Mouse (Mus musculus): Measurements from ENCODE around the gene Mllt10. TPM values are rescaled to one million over a fixed set of nuclear protein-coding genes. Genes with fewer than 3 reads are reported as not detected.

The Mllt10 gene
- polyA plus RNA-seq, 1 experiment = 9.2 TPM

DNA sequence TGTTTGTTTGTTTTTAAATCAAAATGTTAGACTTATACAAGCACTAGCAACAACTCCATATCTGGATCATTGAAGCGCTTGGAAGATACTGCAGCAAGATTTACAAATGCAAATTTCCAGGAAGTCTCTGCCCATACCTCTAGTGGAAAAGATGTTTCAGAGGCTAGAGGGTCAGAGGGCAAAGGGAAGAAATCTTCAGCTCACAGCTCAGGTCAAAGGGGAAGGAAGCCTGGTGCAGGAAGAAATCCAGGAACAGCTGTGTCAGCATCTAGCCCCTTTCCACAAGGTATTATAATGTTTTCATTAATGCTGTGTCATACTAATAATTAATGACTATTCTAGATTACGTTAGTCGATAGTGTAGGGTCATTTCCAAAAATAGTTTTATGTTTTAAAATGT, 104.4 kb downstream of the Mllt10 start:
- H3K4me1 ChIP-seq (ENCODE audit: control insufficient read depth, insufficient read depth, insufficient read length, low read length) = no peaks in the 10 kb centered on the region
- no peak overlapping the region for H3K4me3 ChIP-seq (ENCODE audit: insufficient read depth, low read depth, low read length)

DNA sequence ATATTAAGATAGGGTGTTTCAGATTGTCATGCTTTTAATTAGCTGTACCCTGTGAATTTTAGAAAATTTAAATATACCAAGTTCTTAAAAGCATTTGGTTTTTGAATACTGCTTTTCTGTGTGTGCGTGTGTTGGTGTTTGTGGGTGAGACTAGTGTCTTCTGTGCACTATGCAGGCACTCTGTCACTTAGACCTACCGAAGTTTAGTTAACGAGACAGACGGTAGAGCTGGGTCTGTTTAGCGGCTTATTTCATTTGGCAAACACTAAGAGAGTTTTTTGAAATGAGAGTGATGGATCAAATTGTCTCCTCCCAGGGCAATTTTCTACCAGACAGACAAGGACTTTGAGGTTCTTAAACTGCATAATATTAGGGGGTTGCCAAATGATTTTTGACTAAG, 106.0 kb downstream of the Mllt10 start:
- H3K4me3 ChIP-seq (ENCODE audit: insufficient read depth, low read depth, low read length) = no peak overlapping the region
- no peaks in the 10 kb centered on the region for H3K4me1 ChIP-seq (ENCODE audit: control insufficient read depth, insufficient read depth, insufficient read length, low read length)
- H3K27ac ChIP-seq (replicated peaks; ENCODE audit: low read depth, low read length) = no peak overlapping the region

More for the DNA sequence above, 104.4 kb downstream of the Mllt10 start:
- H3K27ac ChIP-seq (replicated peaks; ENCODE audit: low read depth, low read length) = no peak overlapping the region

DNA sequence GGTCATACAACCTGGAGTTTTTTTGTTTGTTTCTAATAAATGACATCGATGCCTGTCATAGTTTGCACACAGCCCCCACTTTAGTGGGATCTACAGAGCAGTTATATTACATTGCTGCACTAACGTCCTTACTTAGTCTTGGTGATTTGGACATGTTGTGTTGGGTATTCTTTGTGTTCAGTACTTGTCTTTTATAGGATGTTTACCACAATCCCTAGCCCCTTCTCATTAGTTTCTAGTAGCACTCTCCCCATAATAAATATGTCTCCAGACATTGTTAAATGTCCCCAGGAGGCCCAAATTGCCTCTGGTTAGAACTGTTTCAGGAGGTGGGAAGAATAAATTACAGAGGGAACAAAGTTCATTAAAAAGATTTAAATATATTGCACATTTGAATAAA, 110.5 kb downstream of the Mllt10 start:
- Histone ChIP-seq H3K4me3 (ENCODE audit: insufficient read depth, low read depth, low read length) (no peak overlapping the region), H3K4me1 (ENCODE audit: control insufficient read depth, insufficient read depth, insufficient read length, low read length) (no peaks in the 10 kb centered on the region), H3K27ac (replicated peaks; ENCODE audit: low read depth, low read length) (no peak overlapping the region)

DNA sequence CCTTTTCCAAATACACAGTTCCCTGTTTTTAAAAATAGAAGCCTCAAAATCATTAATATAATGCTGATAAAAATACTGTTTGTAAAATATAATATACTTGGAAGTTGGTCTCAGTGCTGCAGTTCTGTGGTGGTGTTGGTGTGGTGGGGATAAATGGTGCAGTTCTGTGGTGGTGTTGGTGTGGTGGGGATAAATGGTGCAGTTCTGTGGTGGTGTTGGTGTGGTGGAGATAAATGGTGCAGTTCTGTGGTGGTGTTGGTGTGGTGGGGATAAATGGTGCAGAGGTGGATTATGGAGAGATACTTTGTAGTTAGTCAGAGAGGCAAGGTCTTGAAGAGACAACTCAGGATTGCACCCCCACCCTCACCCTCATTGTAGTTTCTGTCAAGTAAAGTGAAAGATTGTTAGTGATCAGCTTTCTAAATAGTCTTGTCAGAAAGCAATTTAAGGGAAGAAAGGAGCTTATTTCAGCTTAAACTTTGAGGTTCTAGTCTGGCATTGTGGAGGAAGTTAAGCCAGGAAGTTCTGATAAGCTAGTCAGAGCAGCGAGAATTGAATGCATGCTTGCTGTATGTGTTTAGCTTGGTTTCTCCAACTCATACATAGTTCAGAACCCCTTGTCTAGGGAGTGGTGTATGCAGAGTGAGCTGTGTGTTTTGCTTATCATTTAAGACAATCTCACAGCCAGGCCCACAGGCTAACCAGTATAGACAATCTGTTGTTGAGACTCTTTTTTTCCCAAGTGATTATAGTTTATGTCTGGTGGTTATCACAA, 114.3 kb downstream of the Mllt10 start:
- no peak overlapping the region for H3K4me3 ChIP-seq (ENCODE audit: insufficient read depth, low read depth, low read length)
- H3K4me1 ChIP-seq (ENCODE audit: control insufficient read depth, insufficient read depth, insufficient read length, low read length) = no peaks in the 10 kb centered on the region
- no peak overlapping the region; the same call in 1 of the 2 replicates for H3K27ac ChIP-seq (replicated peaks; ENCODE audit: low read depth, low read length)

DNA sequence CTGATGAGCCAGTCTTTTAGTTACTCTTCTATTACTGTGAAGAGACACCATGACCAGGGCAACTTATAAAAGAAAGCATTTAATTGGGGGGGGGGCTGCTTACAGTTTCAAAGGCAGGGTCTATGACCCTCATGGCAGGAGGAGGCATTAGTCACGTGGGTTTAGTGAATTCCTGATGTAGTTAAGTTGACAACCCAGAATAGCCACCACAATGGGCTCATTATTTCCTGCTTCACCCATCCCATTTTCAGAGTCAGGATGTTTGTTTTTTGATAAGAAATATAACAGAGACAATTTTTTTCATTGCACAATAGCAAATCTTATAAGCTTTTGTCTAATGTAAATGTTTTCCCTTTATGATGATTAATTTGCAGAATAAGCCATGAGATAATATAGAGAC, 120.2 kb downstream of the Mllt10 start:
- Histone ChIP-seq H3K27ac (replicated peaks; ENCODE audit: low read depth, low read length) (no peak overlapping the region), H3K4me3 (ENCODE audit: insufficient read depth, low read depth, low read length) (no peak overlapping the region), H3K4me1 (ENCODE audit: control insufficient read depth, insufficient read depth, insufficient read length, low read length) (no peaks in the 10 kb centered on the region; the same call in 1 of the 2 replicates)

GRCm38 (mm10) chr2:18176235-18176634, 121.2 kb downstream of the Mllt10 start:
- Histone ChIP-seq H3K4me1 (ENCODE audit: control insufficient read depth, insufficient read depth, insufficient read length, low read length) (no peaks in the 10 kb centered on the region; the same call in 1 of the 2 replicates), H3K4me3 (ENCODE audit: insufficient read depth, low read depth, low read length) (no peak overlapping the region), H3K27ac (replicated peaks; ENCODE audit: low read depth, low read length) (no peak overlapping the region)

GRCm38 (mm10) chr2:18180323-18180722, 125.3 kb downstream of the Mllt10 start:
- no peak overlapping the region for H3K4me3 ChIP-seq (ENCODE audit: insufficient read depth, low read depth, low read length)
- H3K4me1 ChIP-seq (ENCODE audit: control insufficient read depth, insufficient read depth, insufficient read length, low read length) = no peaks in the 10 kb centered on the region; the same call in none of the 2 replicates
- H3K27ac ChIP-seq (replicated peaks; ENCODE audit: low read depth, low read length) = no peak overlapping the region

DNA sequence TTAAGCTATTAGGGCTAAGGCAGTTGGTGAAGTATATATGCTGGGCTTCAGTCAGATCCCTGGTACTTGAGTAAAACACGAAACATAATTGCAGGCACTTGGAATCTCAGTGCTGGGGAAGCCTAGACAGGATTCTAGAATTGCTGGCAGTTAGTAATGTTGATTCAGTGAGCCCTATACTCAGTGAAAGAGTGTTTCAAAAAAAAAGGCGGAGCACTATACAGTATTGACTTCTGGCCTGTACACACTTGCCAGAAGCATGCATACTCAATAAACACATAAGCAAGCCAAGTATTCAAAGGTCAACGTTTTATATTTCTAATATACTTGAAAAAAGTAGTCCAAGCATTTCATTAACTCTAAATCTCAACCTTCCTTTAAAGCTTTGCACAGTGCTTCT, 126.6 kb downstream of the Mllt10 start:
- no peak overlapping the region for H3K27ac ChIP-seq (replicated peaks; ENCODE audit: low read depth, low read length)
- no peaks in the 10 kb centered on the region; the same call in 1 of the 2 replicates for H3K4me1 ChIP-seq (ENCODE audit: control insufficient read depth, insufficient read depth, insufficient read length, low read length)
- no peak overlapping the region for H3K4me3 ChIP-seq (ENCODE audit: insufficient read depth, low read depth, low read length)

DNA sequence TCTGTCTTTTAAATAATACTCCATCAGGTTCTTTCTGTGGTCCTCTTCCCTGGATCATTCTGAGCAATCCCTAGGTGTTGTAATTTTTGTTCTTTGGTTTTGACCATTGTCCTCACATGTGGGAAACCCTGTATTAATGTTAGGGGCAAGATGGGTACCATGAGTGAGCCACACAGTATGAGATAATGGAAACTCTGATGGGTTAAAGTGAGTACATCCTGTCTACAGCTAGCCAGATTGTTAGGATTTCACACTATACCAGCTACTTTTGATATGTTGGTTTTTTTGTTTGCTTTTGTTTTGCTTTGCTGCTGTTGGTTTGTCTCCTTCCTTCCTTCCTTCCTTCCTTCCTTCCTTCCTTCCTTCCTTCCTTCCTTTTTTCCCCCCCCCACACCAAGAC, 128.0 kb downstream of the Mllt10 start:
- Histone ChIP-seq H3K4me3 (ENCODE audit: insufficient read depth, low read depth, low read length) (no peak overlapping the region), H3K27ac (replicated peaks; ENCODE audit: low read depth, low read length) (no peak overlapping the region), H3K4me1 (ENCODE audit: control insufficient read depth, insufficient read depth, insufficient read length, low read length) (no peaks in the 10 kb centered on the region; the same call in 1 of the 2 replicates)

- Histone ChIP-seq H3K27ac (replicated peaks; ENCODE audit: low read depth, low read length) (no peak overlapping the region), H3K4me3 (ENCODE audit: insufficient read depth, low read depth, low read length) (no peak overlapping the region), H3K4me1 (ENCODE audit: control insufficient read depth, insufficient read depth, insufficient read length, low read length) (no peaks in the 10 kb centered on the region; the same call in 1 of the 2 replicates)
Measured at GRCm38 (mm10) chr2:18188367-18188766, 133.3 kb downstream of the Mllt10 start.

- H3K4me1 ChIP-seq (ENCODE audit: control insufficient read depth, insufficient read depth, insufficient read length, low read length) = no peaks in the 10 kb centered on the region
- no peak overlapping the region for H3K27ac ChIP-seq (replicated peaks; ENCODE audit: low read depth, low read length)
- no peak overlapping the region for H3K4me3 ChIP-seq (ENCODE audit: insufficient read depth, low read depth, low read length)
Measured at GRCm38 (mm10) chr2:18195285-18195684, 140.2 kb downstream of the Mllt10 start.

GRCm38 (mm10) chr2:18195691-18196396, 140.8 kb downstream of the Mllt10 start:
- no peak overlapping the region for H3K4me3 ChIP-seq (ENCODE audit: insufficient read depth, low read depth, low read length)
- no peaks in the 10 kb centered on the region for H3K4me1 ChIP-seq (ENCODE audit: control insufficient read depth, insufficient read depth, insufficient read length, low read length)

DNA sequence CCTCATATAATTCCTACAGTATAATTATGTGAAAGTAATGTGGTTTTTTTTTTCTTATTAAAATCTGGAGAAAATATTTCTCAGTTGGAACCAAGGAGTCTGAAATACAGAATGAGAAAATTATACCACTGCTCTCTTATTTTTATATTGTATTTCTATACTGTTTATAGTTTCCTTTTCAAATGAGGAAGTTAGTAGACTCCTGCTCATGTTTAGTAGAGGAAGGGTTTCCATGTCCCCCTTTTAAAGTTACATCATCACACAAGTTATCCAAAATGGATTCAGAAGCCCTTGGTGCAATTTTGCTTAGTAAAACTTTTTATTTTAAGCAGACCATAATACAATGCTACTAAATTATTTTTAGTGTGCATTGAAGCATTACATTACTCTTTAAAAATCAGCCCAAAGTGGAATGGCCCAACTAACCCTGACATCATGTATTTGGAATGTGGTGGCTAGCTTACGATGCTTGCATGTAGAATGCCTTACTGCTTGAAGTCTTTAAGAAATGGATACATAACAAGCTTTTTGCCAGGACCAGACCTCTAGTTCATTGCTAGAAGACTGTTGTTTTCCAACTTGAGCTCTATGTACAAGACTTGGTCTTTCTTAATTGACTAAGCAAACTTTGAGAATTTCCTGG, 146.9 kb downstream of the Mllt10 start:
- Histone ChIP-seq H3K4me3 (ENCODE audit: insufficient read depth, low read depth, low read length) (no peak overlapping the region), H3K27ac (replicated peaks; ENCODE audit: low read depth, low read length) (no peak overlapping the region), H3K4me1 (ENCODE audit: control insufficient read depth, insufficient read depth, insufficient read length, low read length) (no peaks in the 10 kb centered on the region)

More at GRCm38 (mm10) chr2:18195691-18196396, 140.8 kb downstream of the Mllt10 start:
- H3K27ac ChIP-seq (replicated peaks; ENCODE audit: low read depth, low read length) = no peak overlapping the region

DNA sequence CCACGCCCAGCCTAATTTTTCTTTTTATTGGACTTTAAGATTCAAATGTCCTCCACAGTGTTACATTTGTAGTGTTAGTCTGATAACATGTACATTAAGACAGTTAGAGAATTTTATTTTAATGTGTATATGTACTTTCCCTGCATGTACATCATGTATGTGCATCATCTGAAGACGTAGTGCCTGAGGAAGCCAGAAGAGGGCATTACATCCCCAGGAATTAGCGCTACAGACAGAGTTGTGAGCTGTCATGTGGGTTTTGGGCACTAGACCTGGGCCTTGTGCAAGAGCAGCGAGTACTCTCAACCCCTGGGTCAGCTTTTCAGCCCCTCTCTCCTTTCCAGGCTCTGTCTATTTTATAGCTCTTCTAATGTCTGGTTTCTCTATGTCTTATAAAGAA, 147.9 kb downstream of the Mllt10 start:
- H3K4me3 ChIP-seq (ENCODE audit: insufficient read depth, low read depth, low read length) = no peak overlapping the region
- no peak overlapping the region for H3K27ac ChIP-seq (replicated peaks; ENCODE audit: low read depth, low read length)
- H3K4me1 ChIP-seq (ENCODE audit: control insufficient read depth, insufficient read depth, insufficient read length, low read length) = no peaks in the 10 kb centered on the region

- Histone ChIP-seq H3K4me3 (ENCODE audit: insufficient read depth, low read depth, low read length) (no peak overlapping the region), H3K27ac (replicated peaks; ENCODE audit: low read depth, low read length) (no peak overlapping the region)
Measured at GRCm38 (mm10) chr2:18205118-18205517, 150.1 kb downstream of the Mllt10 start.

More at GRCm38 (mm10) chr2:18205118-18205517, 150.1 kb downstream of the Mllt10 start:
- no peaks in the 10 kb centered on the region for H3K4me1 ChIP-seq (ENCODE audit: control insufficient read depth, insufficient read depth, insufficient read length, low read length)

Data from brown adipose tissue, adult 24 weeks (tissue).